Mouse (Mus musculus): ENCODE data around the gene Smcr8. TPM values are rescaled to one million over a fixed set of nuclear protein-coding genes. Genes with fewer than 3 reads are reported as not detected.
A peak's percentile ranks its signal among the peaks of the same experiment; 100 is the strongest.
"Not testable (repeated sequence)": the region's sequence is repeated elsewhere in the genome, so short reads cannot be mapped to it uniquely, and the experiment has no call there.

Gene Smcr8
- polyA plus RNA-seq, 1 experiment from 2014 or later: 7.2 TPM

DNA sequence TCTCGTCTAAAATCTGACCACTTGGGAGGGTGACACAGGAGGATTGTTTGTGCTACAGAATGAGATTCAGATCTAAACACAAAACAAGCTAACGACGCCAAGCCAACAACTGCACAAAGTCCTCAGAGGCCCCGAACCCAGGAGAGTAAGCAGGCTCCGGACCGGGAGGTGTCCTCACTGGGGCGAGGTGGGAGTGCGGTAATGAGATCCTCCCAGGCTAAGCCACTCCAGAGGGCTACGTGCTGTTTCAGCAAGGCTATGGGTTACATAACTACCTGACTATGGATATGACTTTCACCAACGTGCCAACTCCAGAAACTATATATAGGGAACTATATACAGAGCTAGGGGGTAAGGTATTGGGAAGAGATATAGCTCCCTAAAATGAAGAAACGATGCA, 19.0 kb downstream of the Smcr8 start:
- Histone ChIP-seq H3K4me2 (ENCODE audit: low read depth, low read length) (no peak overlapping the region), H3K4me3 (ENCODE audit: low read depth, low read length) (no peak overlapping the region), H3K4me1 (ENCODE audit: control insufficient read depth, insufficient read depth, low read length) (no peaks in the 10 kb centered on the region), H3K9me3 (ENCODE audit: control insufficient read depth, low read length) (no peaks in the 10 kb centered on the region), H3K27ac (replicated peaks; ENCODE audit: low read depth, low read length) (no peak overlapping the region), H3K9ac (ENCODE audit: low read depth, low read length) (no peak overlapping the region), H3K27me3 (replicated peaks; ENCODE audit: control insufficient read depth, insufficient read depth, low read length) (no peaks in the 10 kb centered on the region), H3K36me3 (ENCODE audit: control insufficient read depth, insufficient read depth, low read length) (peaks cover 45% of the 10 kb centered on the region; the same call in 1 of the 2 replicates)
- WGBS: 91% methylated on average over 11 of the region's 11 CpGs
- DNase-seq (ENCODE audit: low spot score) (no peak), ATAC-seq (ENCODE audit: low read depth) (no peak)

- Histone ChIP-seq H3K4me2 (ENCODE audit: low read depth, low read length) (no peak overlapping the region), H3K4me3 (ENCODE audit: low read depth, low read length) (no peak overlapping the region), H3K27ac (replicated peaks; ENCODE audit: low read depth, low read length) (no peak overlapping the region), H3K9me3 (ENCODE audit: control insufficient read depth, low read length) (no peaks in the 10 kb centered on the region), H3K27me3 (replicated peaks; ENCODE audit: control insufficient read depth, insufficient read depth, low read length) (no peaks in the 10 kb centered on the region), H3K36me3 (ENCODE audit: control insufficient read depth, insufficient read depth, low read length) (peaks cover 34% of the 10 kb centered on the region; the same call in 1 of the 2 replicates), H3K9ac (ENCODE audit: low read depth, low read length) (no peak overlapping the region), H3K4me1 (ENCODE audit: control insufficient read depth, insufficient read depth, low read length) (no peaks in the 10 kb centered on the region)
- no peak for ATAC-seq (ENCODE audit: low read depth)
- WGBS: 84% methylated on average over 4 of the region's 4 CpGs
- DNase-seq (ENCODE audit: low spot score): no peak
Measured at GRCm38 (mm10) chr11:60799977-60800376, 22.7 kb downstream of the Smcr8 start.

GRCm38 (mm10) chr11:60800892-60801291, 23.6 kb downstream of the Smcr8 start:
- no peak overlapping the region for H3K4me2 ChIP-seq (ENCODE audit: low read depth, low read length)
- WGBS: 83% methylated on average over 1 of the region's 1 CpGs
- H3K36me3 ChIP-seq (ENCODE audit: control insufficient read depth, insufficient read depth, low read length): peaks cover 34% of the 10 kb centered on the region; the same call in 1 of the 2 replicates
- H3K27me3 ChIP-seq (replicated peaks; ENCODE audit: control insufficient read depth, insufficient read depth, low read length): no peaks in the 10 kb centered on the region
- H3K4me1 ChIP-seq (ENCODE audit: control insufficient read depth, insufficient read depth, low read length): no peaks in the 10 kb centered on the region
- no peaks in the 10 kb centered on the region for H3K9me3 ChIP-seq (ENCODE audit: control insufficient read depth, low read length)
- no peak overlapping the region for H3K4me3 ChIP-seq (ENCODE audit: low read depth, low read length)
- H3K9ac ChIP-seq (ENCODE audit: low read depth, low read length): no peak overlapping the region
- no peak for ATAC-seq (ENCODE audit: low read depth)
- no peak overlapping the region for H3K27ac ChIP-seq (replicated peaks; ENCODE audit: low read depth, low read length)
- DNase-seq (ENCODE audit: low spot score): no peak

DNA sequence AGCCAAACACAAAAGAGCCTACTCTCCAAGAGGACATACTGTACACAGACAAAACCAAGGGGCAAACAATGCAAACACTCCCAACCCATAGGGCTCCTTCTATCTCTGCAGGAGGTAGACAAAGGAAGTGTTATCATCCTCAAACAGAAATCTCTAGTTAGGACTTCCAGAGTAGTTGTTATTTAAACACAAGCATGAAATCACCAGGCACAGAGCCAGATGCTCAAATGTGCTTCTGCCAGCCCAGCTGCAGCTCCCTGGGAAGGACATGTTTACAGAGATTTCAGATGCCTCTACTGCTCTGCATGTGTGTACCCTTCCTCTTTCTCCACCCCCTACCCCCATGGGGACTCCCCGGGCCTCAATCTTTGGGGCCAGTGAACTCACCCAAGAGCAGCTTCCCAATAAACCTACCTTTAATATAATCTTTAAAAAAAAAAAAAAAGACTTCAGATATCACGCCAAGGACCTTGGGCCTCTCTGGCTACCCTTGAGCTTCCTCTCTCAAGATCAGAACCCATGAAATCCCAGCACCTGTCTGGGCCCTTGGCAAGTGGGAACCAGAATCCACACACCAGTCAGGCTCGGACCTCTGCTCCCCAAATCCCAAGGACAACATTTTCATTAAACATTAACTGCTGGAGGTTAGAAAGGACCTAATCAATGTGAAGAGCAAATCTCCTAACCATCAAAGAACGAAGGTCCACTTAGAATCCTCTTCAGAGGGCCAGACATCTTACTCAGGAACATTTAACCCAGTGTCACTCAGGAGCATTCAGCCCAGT, 31.2 kb downstream of the Smcr8 start:
- no peak overlapping the region for H3K4me2 ChIP-seq (ENCODE audit: low read depth, low read length)
- WGBS: 76% methylated on average over 4 of the region's 4 CpGs

DNA sequence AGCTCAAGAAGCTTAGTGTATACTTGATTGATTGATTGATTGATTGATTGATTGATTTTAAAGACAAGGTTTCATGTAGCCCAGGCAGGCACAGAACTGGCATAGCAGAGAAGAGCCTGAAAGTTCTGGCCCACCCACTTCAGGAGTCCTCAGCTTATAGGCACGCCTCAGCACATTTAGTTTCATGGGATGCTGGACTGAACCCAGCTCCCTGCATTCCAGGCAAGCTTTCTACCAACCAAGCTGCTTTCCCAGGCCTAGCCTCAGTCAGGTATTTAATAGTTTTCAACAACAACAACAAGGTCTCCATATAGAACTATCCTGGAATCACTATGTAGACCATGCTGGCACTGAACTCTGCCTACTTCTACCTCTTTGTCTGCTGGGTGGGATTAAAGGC, 32.2 kb downstream of the Smcr8 start:
- no peak for DNase-seq (ENCODE audit: low spot score)
- no peak overlapping the region for H3K27ac ChIP-seq (replicated peaks; ENCODE audit: low read depth, low read length)
- H3K9me3 ChIP-seq (ENCODE audit: control insufficient read depth, low read length): no peaks in the 10 kb centered on the region
- H3K36me3 ChIP-seq (ENCODE audit: control insufficient read depth, insufficient read depth, low read length): no peaks in the 10 kb centered on the region
- peak overlapping the region; percentile 54 for H3K4me3 ChIP-seq (ENCODE audit: low read depth, low read length)
- peak overlapping the region; percentile 86 for H3K4me2 ChIP-seq (ENCODE audit: low read depth, low read length)
- 47% methylated on average over 1 of the region's 1 CpGs for WGBS
- ATAC-seq (ENCODE audit: low read depth): no peak
- peak overlapping the region; percentile 32; the same call in 1 of the 2 replicates for H3K9ac ChIP-seq (ENCODE audit: low read depth, low read length)
- H3K4me1 ChIP-seq (ENCODE audit: control insufficient read depth, insufficient read depth, low read length): peaks cover 19% of the 10 kb centered on the region
- H3K27me3 ChIP-seq (replicated peaks; ENCODE audit: control insufficient read depth, insufficient read depth, low read length): no peaks in the 10 kb centered on the region

More for the DNA sequence above, 31.2 kb downstream of the Smcr8 start:
- Histone ChIP-seq H3K27me3 (replicated peaks; ENCODE audit: control insufficient read depth, insufficient read depth, low read length) (no peaks in the 10 kb centered on the region), H3K9me3 (ENCODE audit: control insufficient read depth, low read length) (no peaks in the 10 kb centered on the region), H3K4me1 (ENCODE audit: control insufficient read depth, insufficient read depth, low read length) (peaks cover 19% of the 10 kb centered on the region), H3K36me3 (ENCODE audit: control insufficient read depth, insufficient read depth, low read length) (no peaks in the 10 kb centered on the region; the same call in 1 of the 2 replicates), H3K9ac (ENCODE audit: low read depth, low read length) (no peak overlapping the region), H3K4me3 (ENCODE audit: low read depth, low read length) (no peak overlapping the region), H3K27ac (replicated peaks; ENCODE audit: low read depth, low read length) (no peak overlapping the region)
- DNase-seq (ENCODE audit: low spot score) (peak; percentile 77), ATAC-seq (ENCODE audit: low read depth) (no peak)

GRCm38 (mm10) chr11:60810046-60810965, 33.0 kb downstream of the Smcr8 start:
- no peak for DNase-seq (ENCODE audit: low spot score)
- H3K27ac ChIP-seq (replicated peaks; ENCODE audit: low read depth, low read length): no peak overlapping the region

DNA sequence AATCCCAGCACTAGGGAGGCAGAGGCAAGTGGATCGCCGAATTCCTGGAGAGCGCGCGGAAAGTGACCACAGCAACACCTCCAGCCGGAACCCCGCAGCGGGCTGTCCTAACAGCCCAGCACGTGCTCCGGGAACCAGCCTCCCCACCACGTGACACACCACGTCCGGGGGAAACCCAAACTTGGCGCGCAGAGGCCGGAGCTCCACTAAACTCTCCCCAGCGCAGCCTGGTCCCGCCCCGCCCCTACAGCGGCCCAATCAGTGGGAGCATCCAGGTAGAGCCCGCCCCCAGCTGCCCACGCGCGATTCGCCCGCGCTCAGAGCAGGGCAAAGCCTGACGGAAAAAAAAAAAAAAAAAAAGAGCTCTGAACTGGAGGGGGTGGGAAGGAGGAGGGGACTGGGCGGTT, 33.7 kb downstream of the Smcr8 start:
- H3K36me3 ChIP-seq (ENCODE audit: control insufficient read depth, insufficient read depth, low read length): no peaks in the 10 kb centered on the region
- WGBS: 0% methylated on average over 29 of the region's 29 CpGs
- peak overlapping the region; percentile 46 for H3K9ac ChIP-seq (ENCODE audit: low read depth, low read length)
- peaks cover 19% of the 10 kb centered on the region for H3K4me1 ChIP-seq (ENCODE audit: control insufficient read depth, insufficient read depth, low read length)
- peak overlapping the region; percentile 54 for H3K4me3 ChIP-seq (ENCODE audit: low read depth, low read length)
- H3K9me3 ChIP-seq (ENCODE audit: control insufficient read depth, low read length): no peaks in the 10 kb centered on the region
- H3K27ac ChIP-seq (replicated peaks; ENCODE audit: low read depth, low read length): no peak overlapping the region
- H3K4me2 ChIP-seq (ENCODE audit: low read depth, low read length): peak overlapping the region; percentile 86
- DNase-seq (ENCODE audit: low spot score) (peak; percentile 98), ATAC-seq (ENCODE audit: low read depth) (peak; percentile 100)
- H3K27me3 ChIP-seq (replicated peaks; ENCODE audit: control insufficient read depth, insufficient read depth, low read length): no peaks in the 10 kb centered on the region

More at GRCm38 (mm10) chr11:60810046-60810965, 33.0 kb downstream of the Smcr8 start:
- Histone ChIP-seq H3K27me3 (replicated peaks; ENCODE audit: control insufficient read depth, insufficient read depth, low read length) (no peaks in the 10 kb centered on the region), H3K4me1 (ENCODE audit: control insufficient read depth, insufficient read depth, low read length) (peaks cover 19% of the 10 kb centered on the region), H3K4me3 (ENCODE audit: low read depth, low read length) (peak overlapping the region; percentile 54), H3K9me3 (ENCODE audit: control insufficient read depth, low read length) (no peaks in the 10 kb centered on the region), H3K9ac (ENCODE audit: low read depth, low read length) (peak overlapping the region; percentile 32), H3K36me3 (ENCODE audit: control insufficient read depth, insufficient read depth, low read length) (no peaks in the 10 kb centered on the region), H3K4me2 (ENCODE audit: low read depth, low read length) (peak overlapping the region; percentile 86)
- WGBS: 7% methylated on average over 14 of the region's 14 CpGs
- ATAC-seq (ENCODE audit: low read depth): no peak

DNA sequence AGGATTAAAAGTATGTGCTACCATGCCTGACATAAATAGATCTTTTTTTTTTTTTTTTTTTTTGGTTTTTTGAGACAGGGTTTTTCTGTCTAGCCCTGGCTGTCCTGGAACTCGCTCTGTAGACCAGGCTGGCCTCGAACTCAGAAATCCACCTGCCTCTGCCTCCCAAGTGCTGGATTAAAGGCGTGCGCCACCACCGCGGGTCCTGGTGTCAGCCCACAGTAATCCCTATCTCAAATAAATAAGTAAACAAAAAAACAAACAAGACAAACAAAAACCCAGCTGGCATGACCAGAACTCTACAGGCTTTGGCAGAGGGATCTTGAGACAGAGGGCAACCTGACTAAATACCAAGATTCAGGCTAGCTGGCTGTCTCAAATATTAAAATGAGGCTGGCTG, 34.3 kb downstream of the Smcr8 start, which contains the start of gene Shmt1:
Gene Shmt1 (minus strand): TSS at position 101 of the 400 bp plus-strand sequence.
- not testable (repeated sequence) for H3K27me3 ChIP-seq (replicated peaks; ENCODE audit: control insufficient read depth, insufficient read depth, low read length); DNase-seq (ENCODE audit: low spot score); H3K27ac ChIP-seq (replicated peaks; ENCODE audit: low read depth, low read length); H3K36me3 ChIP-seq (ENCODE audit: control insufficient read depth, insufficient read depth, low read length); ATAC-seq (ENCODE audit: low read depth); H3K9me3 ChIP-seq (ENCODE audit: control insufficient read depth, low read length)
- peaks cover 19% of the 10 kb centered on the region for H3K4me1 ChIP-seq (ENCODE audit: control insufficient read depth, insufficient read depth, low read length)
- 30% methylated on average over 6 of the region's 6 CpGs for WGBS
- peak within 1 kb of the TSS; percentile 46 for H3K9ac ChIP-seq (ENCODE audit: low read depth, low read length)
- H3K4me2 ChIP-seq (ENCODE audit: low read depth, low read length): peak within 1 kb of the TSS; percentile 86
- peak within 1 kb of the TSS; percentile 54 for H3K4me3 ChIP-seq (ENCODE audit: low read depth, low read length)
